Comparison of ENCODE assay signal across 23 mouse cellular contexts in the genomic region with DNA sequence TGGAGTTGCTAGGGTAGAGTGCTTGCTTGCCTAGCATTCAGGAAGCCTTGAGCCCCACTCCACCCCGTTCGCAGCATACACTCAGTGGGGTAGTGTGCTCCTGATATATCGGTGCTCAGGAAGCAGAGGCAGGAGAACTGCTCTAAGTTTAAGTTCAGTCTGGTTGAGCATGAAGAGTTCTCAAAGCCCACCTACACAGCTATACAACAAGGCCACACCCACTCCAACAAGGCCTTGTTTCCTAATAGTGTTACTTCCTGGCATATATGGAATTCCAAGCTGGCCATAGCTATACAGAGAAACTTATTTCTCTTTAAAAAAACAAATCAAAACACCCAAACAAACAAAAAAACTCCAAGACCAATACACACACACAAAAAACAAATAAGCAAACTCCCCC. TPM values are rescaled to one million over a fixed set of nuclear protein-coding genes. Genes with fewer than 3 reads are reported as not detected.
A peak's percentile ranks its signal among the peaks of the same experiment; 100 is the strongest.
DNase-seq lines count a peak whose midpoint lies in the region; ATAC-seq and TF ChIP-seq lines count a peak whose summit lies in the region.
"Had no signal": no experiment of that assay in that cellular context is flagged by ENCODE, and none has a peak within 500 bp of the region (broad histone marks: within the 10 kb centered on the region; RNA-seq: fewer than 3 reads in every experiment).

No protein-coding gene starts in this region.

- peak; percentile 60 for ATAC-seq in lung, embryonic 14.5 days (ENCODE audit: insufficient read depth)
- ATAC-seq in lung, embryonic 16.5 days (ENCODE audit: low read depth), result peak; percentile 74
- ATAC-seq: activated CD4-positive, CD25-positive, alpha-beta regulatory T cell, adult 4 months; CD4-positive, CD25-positive, alpha-beta regulatory T cell, adult 4 months; forebrain, embryonic 13.5 days; forebrain, embryonic 15.5 days; Patski had no signal

- H3K4me2 ChIP-seq in lung, embryonic 14.5 days, result no peak overlapping the region
- H3K4me2 ChIP-seq in lung, embryonic 16.5 days (ENCODE audit: low read depth, low read length), result no peak overlapping the region
- H3K4me2 ChIP-seq: embryonic facial prominence, embryonic 12.5 days; forebrain, embryonic 13.5 days; forebrain, embryonic 15.5 days had no signal

- H3K9ac ChIP-seq in lung, embryonic 14.5 days, result no peak overlapping the region
- H3K9ac ChIP-seq in lung, embryonic 16.5 days (ENCODE audit: low read length), result no peak overlapping the region
- H3K9ac ChIP-seq: embryonic facial prominence, embryonic 12.5 days; forebrain, embryonic 13.5 days; forebrain, embryonic 15.5 days had no signal

- no peaks in the 10 kb centered on the region for H3K9me3 ChIP-seq in lung, embryonic 14.5 days (ENCODE audit: low read depth, low read length)
- no peaks in the 10 kb centered on the region for H3K9me3 ChIP-seq in lung, embryonic 16.5 days (ENCODE audit: control insufficient read depth, low read length)
- H3K9me3 ChIP-seq: embryonic facial prominence, embryonic 10.5 days; embryonic facial prominence, embryonic 12.5 days; forebrain, embryonic 13.5 days; forebrain, embryonic 15.5 days; G1E had no signal

- H3K4me1 ChIP-seq in lung, embryonic 14.5 days (ENCODE audit: insufficient read depth), result no peaks in the 10 kb centered on the region; the same call in 1 of the 2 replicates
- peaks cover 10% of the 10 kb centered on the region; the same call in 1 of the 2 replicates for H3K4me1 ChIP-seq in lung, embryonic 16.5 days (replicated peaks; ENCODE audit: control insufficient read depth, insufficient read depth, low read length)
- H3K4me1 ChIP-seq: embryonic facial prominence, embryonic 12.5 days; forebrain, embryonic 13.5 days; forebrain, embryonic 15.5 days had no signal

- no peak for TF ChIP-seq CTCF in lung, embryonic 14.5 days (IDR thresholded peaks at IDR 0.05; ENCODE audit: low read depth)

- no peaks in the 10 kb centered on the region for H3K36me3 ChIP-seq in lung, embryonic 14.5 days (ENCODE audit: insufficient read depth)
- H3K36me3 ChIP-seq in lung, embryonic 16.5 days (ENCODE audit: control insufficient read depth, insufficient read depth, low read length), result no peaks in the 10 kb centered on the region
- H3K36me3 ChIP-seq: embryonic facial prominence, embryonic 10.5 days; embryonic facial prominence, embryonic 12.5 days; forebrain, embryonic 15.5 days; G1E had no signal

- no peaks in the 10 kb centered on the region for H3K27me3 ChIP-seq in lung, embryonic 14.5 days (ENCODE audit: insufficient read depth, low read length)
- H3K27me3 ChIP-seq in lung, embryonic 16.5 days (ENCODE audit: control insufficient read depth, insufficient read depth, low read depth, low read length), result no peaks in the 10 kb centered on the region
- H3K27me3 ChIP-seq: CH12.LX; embryonic facial prominence, embryonic 12.5 days; forebrain, embryonic 13.5 days; forebrain, embryonic 15.5 days had no signal

- no peak overlapping the region for H3K4me3 ChIP-seq in lung, embryonic 14.5 days (ENCODE audit: low read depth, low read length)
- no peak overlapping the region for H3K4me3 ChIP-seq in lung, embryonic 16.5 days (ENCODE audit: low read length)
- H3K4me3 ChIP-seq: embryonic facial prominence, embryonic 10.5 days; embryonic facial prominence, embryonic 12.5 days; forebrain, embryonic 13.5 days; forebrain, embryonic 15.5 days had no signal

- H3K27ac ChIP-seq in lung, embryonic 14.5 days (ENCODE audit: low read depth), result no peak overlapping the region
- H3K27ac ChIP-seq in lung, embryonic 16.5 days (ENCODE audit: low read length), result peak overlapping the region; percentile 49
- H3K27ac ChIP-seq: embryonic facial prominence, embryonic 10.5 days; embryonic facial prominence, embryonic 12.5 days; forebrain, embryonic 13.5 days; forebrain, embryonic 15.5 days had no signal

- 90% methylated on average over 3 of the region's 3 CpGs for WGBS in lung, embryonic 14.5 days
- WGBS in lung, embryonic 16.5 days, result 88% methylated on average over 3 of the region's 3 CpGs

- peak; percentile 27 for DNase-seq in heart, adult 11 months
- no peak for DNase-seq in heart, adult 9 months (ENCODE audit: low spot score in 2 of 2)
- DNase-seq in lung, embryonic 14.5 days, result peak; percentile 32
- no peak for DNase-seq in lung, postnatal 10 days
- DNase-seq in lung, adult 18-20 months, result no peak
- DNase-seq: adrenal gland, adult 8-10 months; adrenal gland, postnatal 36 days; B cell, adult 2 months; cerebellum, adult 11-12 months; cerebellum, adult 2 months; cerebellum, adult 9-10 months; cerebellum, postnatal 10 days; cerebellum, postnatal 25 days had no signal

RNA-seq across cellular contexts. Expression of a gene that starts 15.8 kb away (rescaled TPM):
- 54.8 and 61.2 TPM in 2 replicates for polyA plus RNA-seq in lung, embryonic 14.5 days (2014; fragmentation: Nextera tagmentation; extraction: Ambion mirVana)
- 38.5 and 40.7 TPM in 2 replicates for polyA plus RNA-seq in lung, embryonic 16.5 days (2015; fragmentation: Nextera tagmentation; extraction: Ambion mirVana)

RNA-seq across cellular contexts. Expression of a gene that starts 16.0 kb away (rescaled TPM):
- 4.9 and 5.5 TPM in 2 replicates for polyA plus RNA-seq in lung, embryonic 14.5 days (2014; fragmentation: Nextera tagmentation; extraction: Ambion mirVana)
- polyA plus RNA-seq in lung, embryonic 16.5 days (2015; fragmentation: Nextera tagmentation; extraction: Ambion mirVana), result 2.8 and 3.1 TPM in 2 replicates

Comparison
In these comparisons a context has a peak if more than half of its experiments do, and no peak if none do; other contexts are left out.
1. DNase-seq: peak in heart, adult 11 months (single experiment) and lung, embryonic 14.5 days (single experiment); none in heart, adult 9 months (0 of 2), lung, postnatal 10 days (single experiment) and lung, adult 18-20 months (0 of 2).